Mouse (Mus musculus) kidney, embryonic 16.5 days (tissue): ENCODE results near the gene Fcho1. TPM values are rescaled to one million over a fixed set of nuclear protein-coding genes. Genes with fewer than 3 reads are reported as not detected.
A peak's percentile ranks its signal among the peaks of the same experiment; 100 is the strongest.
"Not testable (repeated sequence)": the region's sequence is repeated elsewhere in the genome, so short reads cannot be mapped to it uniquely, and the experiment has no call there.

Experiments used
- ATAC-seq: fragments of 200-750 bp; cut with Nextera tagmentation; 2 replicates; pipeline ENCODE4 v1.8.0; 2017; ENCODE audit warnings: moderate TSS enrichment; ENCODE audit not compliant: low FRiP score, low TSS enrichment
- H3K27ac ChIP-seq: fragments of 300-500 bp; sonication (generic); 2 replicates; pipeline ENCODE4 v1.5.1; 2014; ENCODE audit warnings: low read length
- H3K27me3 ChIP-seq: fragments of 300-500 bp; sonication (generic); 2 replicates; pipeline ENCODE4 v1.6.1; 2014; ENCODE audit warnings: low read length, control low read depth, mixed read lengths; ENCODE audit not compliant: insufficient read depth
- H3K36me3 ChIP-seq: fragments of 300-500 bp; sonication (generic); 2 replicates; pipeline ENCODE4 v1.6.1; 2014; ENCODE audit warnings: low read length, control low read depth, mixed read lengths; ENCODE audit not compliant: insufficient read depth
- H3K4me1 ChIP-seq: fragments of 300-500 bp; sonication (generic); 2 replicates; pipeline ENCODE4 v1.6.1; 2014; ENCODE audit warnings: low read length, control low read depth, mixed read lengths; ENCODE audit not compliant: insufficient read depth
- H3K4me2 ChIP-seq: fragments of 300-500 bp; sonication (generic); replicated peaks from 2 replicates; pipeline ENCODE4 v1.6.1; 2014; ENCODE audit warnings: low read depth, low read length
- H3K4me3 ChIP-seq: fragments of 300-500 bp; sonication (generic); 2 replicates; pipeline ENCODE4 v1.5.1; 2014; ENCODE audit warnings: mild to moderate bottlenecking, low read length
- H3K9ac ChIP-seq: fragments of 300-500 bp; sonication (generic); replicated peaks from 2 replicates; pipeline ENCODE4 v1.6.1; 2014; ENCODE audit warnings: low read length
- H3K9me3 ChIP-seq: fragments of 300-500 bp; sonication (generic); 2 replicates; pipeline ENCODE4 v1.6.1; 2016; ENCODE audit warnings: low read length, control low read depth
- WGBS: fragments of 180-500 bp; shearing (Covaris S2); extraction: QIAGEN DNeasy Blood & Tissue Kit; methylation state at CpG from one replicate; pipeline ENCODE4 v1.1.7; 2014; 5-methylcytosine and 5-hydroxymethylcytosine counted together
- polyA plus RNA-seq: library from polyadenylated mRNA; unstranded; fragments of >200 nt; fragmentation: Nextera tagmentation; extraction: Ambion mirVana; gene quantifications from 2 replicates; pipeline ENCODE4 v1.2.1, GENCODE M21; 2015

Fcho1 gene
- polyA plus RNA-seq, 1 experiment from 2014 or later = 8.7 TPM

DNA sequence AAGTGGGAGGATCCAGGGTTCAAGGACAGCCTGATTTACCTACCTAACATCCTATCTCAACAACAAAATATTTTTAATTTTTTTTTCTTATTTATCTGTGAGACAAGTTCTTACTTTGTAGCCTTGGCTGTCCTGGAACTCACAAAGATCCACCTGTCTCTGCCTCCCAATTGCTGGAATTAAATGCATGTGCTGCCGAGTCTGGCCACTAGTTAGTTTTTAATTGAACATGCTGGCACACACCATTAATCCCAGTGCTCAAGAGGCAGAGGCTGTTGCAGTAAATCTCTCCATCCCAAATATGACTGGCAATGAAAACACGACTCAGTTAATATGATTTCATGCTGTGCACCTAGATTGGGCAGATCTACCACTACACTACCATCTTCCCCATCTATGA lies 17.3 kb upstream of the Fcho1 start:
- H3K9me3 ChIP-seq = no peaks in the 10 kb centered on the region
- H3K9ac ChIP-seq = no peak overlapping the region
- H3K27me3 ChIP-seq = no peaks in the 10 kb centered on the region
- H3K4me3 ChIP-seq = no peak overlapping the region
- H3K27ac ChIP-seq = no peak overlapping the region
- H3K36me3 ChIP-seq = no peaks in the 10 kb centered on the region
- 54% methylated on average over 2 of the region's 2 CpGs for WGBS
- no peak overlapping the region for H3K4me2 ChIP-seq
- 0 out of 2 replicates have a peak, but pooled peaks cover 8% of the 10 kb centered on the region for H3K4me1 ChIP-seq
- ATAC-seq = no peak

DNA sequence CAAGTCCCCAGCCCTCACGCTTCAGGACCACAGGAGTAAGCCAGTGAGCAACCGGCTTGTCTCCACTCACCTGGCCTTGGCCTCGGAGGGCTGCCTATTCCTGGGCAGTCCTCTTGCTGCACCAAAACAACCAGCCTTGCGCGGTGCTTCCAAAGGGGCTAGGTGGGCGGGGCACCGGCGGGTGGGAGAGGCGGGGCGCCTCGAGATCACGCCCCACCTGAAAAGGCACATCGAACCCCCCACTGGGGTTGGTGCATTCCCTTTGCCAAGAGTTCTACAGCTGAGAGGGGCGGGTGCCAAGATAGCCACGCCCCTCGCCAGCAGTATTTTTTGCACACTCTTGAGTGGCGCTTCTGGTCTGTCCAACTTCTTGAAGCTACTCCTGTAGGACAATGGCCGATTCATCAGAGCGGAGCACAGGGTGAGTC lies 16.2 kb upstream of the Fcho1 start:
- peak; percentile 75 for ATAC-seq
- H3K9me3 ChIP-seq = no peaks in the 10 kb centered on the region
- no peak overlapping the region; the same call in 1 of the 2 replicates for H3K9ac ChIP-seq
- H3K36me3 ChIP-seq = no peaks in the 10 kb centered on the region
- no peaks in the 10 kb centered on the region for H3K27me3 ChIP-seq
- 6% methylated on average over 19 of the region's 19 CpGs for WGBS
- peak overlapping the region; percentile 27 for H3K4me3 ChIP-seq
- no peak overlapping the region for H3K27ac ChIP-seq
- 0 out of 2 replicates have a peak, but pooled peaks cover 8% of the 10 kb centered on the region for H3K4me1 ChIP-seq
- H3K4me2 ChIP-seq = peak overlapping the region; percentile 49

GRCm38 (mm10) chr8:71741226-71741625 lies 15.7 kb upstream of the Fcho1 start:
- peak overlapping the region; percentile 27 for H3K4me3 ChIP-seq
- no peaks in the 10 kb centered on the region for H3K9me3 ChIP-seq
- peak overlapping the region; percentile 49 for H3K4me2 ChIP-seq
- no peak overlapping the region; the same call in 1 of the 2 replicates for H3K9ac ChIP-seq
- H3K27ac ChIP-seq = no peak overlapping the region
- H3K36me3 ChIP-seq = no peaks in the 10 kb centered on the region
- no peak for ATAC-seq
- H3K27me3 ChIP-seq = no peaks in the 10 kb centered on the region
- 30% methylated on average over 3 of the region's 3 CpGs for WGBS
- 0 out of 2 replicates have a peak, but pooled peaks cover 8% of the 10 kb centered on the region for H3K4me1 ChIP-seq

DNA sequence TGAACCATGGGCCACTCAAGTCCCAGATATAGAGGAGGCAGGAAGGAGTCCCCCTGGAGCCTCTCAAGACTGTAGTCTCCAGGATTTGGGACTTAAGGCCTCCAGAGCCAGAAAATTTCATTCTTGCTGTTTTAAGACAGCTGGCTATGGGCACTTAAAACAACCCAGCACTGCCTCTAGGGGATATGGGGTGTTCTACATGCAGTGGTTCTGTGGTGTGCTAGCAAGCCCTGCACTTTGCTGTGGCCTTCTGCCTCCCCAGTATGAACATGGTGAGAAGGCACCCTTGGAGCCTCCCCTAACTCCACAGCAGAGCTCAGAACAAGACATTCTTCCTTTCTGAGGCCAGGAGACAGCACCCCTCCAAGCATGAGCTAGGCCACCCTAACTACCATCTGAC lies 12.8 kb upstream of the Fcho1 start:
- H3K27me3 ChIP-seq, H3K4me3 ChIP-seq, H3K36me3 ChIP-seq, H3K4me2 ChIP-seq, H3K9ac ChIP-seq, H3K27ac ChIP-seq, ATAC-seq, H3K9me3 ChIP-seq, H3K4me1 ChIP-seq: not testable (repeated sequence)

DNA sequence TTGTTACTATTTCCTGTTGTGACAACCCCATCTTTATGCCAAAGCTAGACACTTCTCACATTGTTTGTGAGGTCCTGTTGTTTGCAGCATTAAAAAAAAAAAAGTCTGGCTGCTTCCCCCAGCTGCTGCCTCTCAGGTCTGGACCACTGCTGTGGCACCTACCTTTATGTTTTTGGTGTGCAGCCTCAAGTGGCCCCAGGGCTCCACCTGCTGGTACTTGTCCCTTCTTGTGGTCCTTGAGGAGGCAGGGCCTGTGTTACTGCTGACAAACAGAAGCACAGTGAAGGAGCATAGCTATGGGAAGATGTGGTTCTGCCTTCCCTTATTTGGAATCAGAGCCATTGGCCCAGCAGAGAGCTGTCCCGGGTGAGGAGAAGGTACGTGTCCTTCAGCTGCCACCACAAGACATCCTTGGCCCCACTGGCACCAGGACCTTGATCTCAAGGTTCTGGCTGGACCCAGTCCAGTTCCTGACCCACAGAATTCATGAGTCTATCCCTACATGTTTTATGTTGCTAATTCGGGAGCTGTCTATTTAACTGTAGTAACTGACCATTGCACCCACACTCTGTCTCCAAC lies 6.2 kb upstream of the Fcho1 start:
- Histone ChIP-seq H3K36me3 (no peaks in the 10 kb centered on the region), H3K4me3 (no peak overlapping the region), H3K4me2 (no peak overlapping the region), H3K27ac (no peak overlapping the region), H3K9ac (no peak overlapping the region), H3K9me3 (no peaks in the 10 kb centered on the region), H3K4me1 (peaks cover 5% of the 10 kb centered on the region; the same call in 1 of the 2 replicates), H3K27me3 (peaks cover 3% of the 10 kb centered on the region; the same call in 1 of the 2 replicates)
- ATAC-seq = no peak
- WGBS = 50% methylated on average over 3 of the region's 3 CpGs

GRCm38 (mm10) chr8:71728826-71729620 lies 3.5 kb upstream of the Fcho1 start:
- H3K27me3 ChIP-seq = peaks cover 16% of the 10 kb centered on the region
- no peak overlapping the region for H3K9ac ChIP-seq
- H3K4me3 ChIP-seq = peak overlapping the region; percentile 30
- 5% methylated on average over 12 of the region's 16 CpGs for WGBS
- peak overlapping the region; percentile 54 for H3K4me2 ChIP-seq
- no peak overlapping the region for H3K27ac ChIP-seq
- peaks cover 10% of the 10 kb centered on the region for H3K4me1 ChIP-seq
- no peaks in the 10 kb centered on the region for H3K36me3 ChIP-seq
- H3K9me3 ChIP-seq = no peaks in the 10 kb centered on the region
- ATAC-seq = no peak

DNA sequence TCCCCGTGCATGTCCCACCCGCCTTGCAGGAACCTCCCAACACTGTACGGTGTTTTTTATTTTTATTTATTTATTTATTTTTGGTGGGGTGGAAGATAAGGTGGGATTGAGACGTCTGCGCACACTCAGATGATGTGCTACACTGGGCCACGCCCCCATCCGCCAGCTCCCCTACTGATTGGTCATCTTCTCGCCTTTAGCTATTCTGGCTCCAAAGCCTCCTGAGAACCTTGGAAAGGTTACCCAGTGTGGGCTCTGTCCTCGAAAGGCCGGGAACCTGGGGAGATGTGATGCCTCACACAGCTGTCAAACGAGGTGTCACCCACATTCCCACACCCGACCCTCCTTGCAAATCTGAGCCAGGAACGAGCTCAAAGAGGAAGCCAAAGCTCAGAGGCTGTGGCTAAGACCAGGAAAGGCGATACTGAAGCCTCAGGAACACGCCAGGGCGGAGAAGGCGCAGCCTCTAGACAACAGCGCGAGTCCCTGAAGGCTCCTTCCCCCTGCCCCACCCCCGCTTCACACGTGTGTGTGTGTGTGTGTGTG lies 2.8 kb upstream of the Fcho1 start:
- peaks cover 16% of the 10 kb centered on the region for H3K27me3 ChIP-seq
- H3K4me2 ChIP-seq = peak overlapping the region; percentile 54
- 0 out of 2 replicates have a peak overlapping the region, but pooled peaks have one; percentile 2 for H3K9ac ChIP-seq
- peak; percentile 41 for ATAC-seq
- H3K4me1 ChIP-seq = peaks cover 10% of the 10 kb centered on the region
- no peak overlapping the region for H3K27ac ChIP-seq
- H3K9me3 ChIP-seq = no peaks in the 10 kb centered on the region
- WGBS = 3% methylated on average over 21 of the region's 21 CpGs
- H3K36me3 ChIP-seq = no peaks in the 10 kb centered on the region
- H3K4me3 ChIP-seq = peak overlapping the region; percentile 30

DNA sequence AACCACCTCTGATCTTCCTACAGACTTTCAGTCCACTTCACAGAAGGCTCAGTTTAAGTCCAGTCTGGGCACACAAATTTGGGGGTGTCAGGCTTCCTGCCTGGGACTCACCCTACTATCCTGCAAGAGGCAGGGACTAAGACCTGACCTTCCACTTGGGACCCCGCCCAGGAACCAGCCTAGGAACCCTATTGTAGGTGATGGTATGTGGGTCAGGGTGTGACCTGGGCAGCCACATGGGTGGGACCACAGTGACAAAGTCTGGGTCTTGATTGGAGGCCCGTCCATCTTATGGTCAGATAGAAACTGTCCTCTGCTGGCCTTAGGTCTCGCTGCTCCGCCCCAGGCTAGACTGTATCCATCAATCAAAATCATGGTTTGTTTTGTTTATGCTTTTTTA lies 1.1 kb downstream of the Fcho1 start:
- Histone ChIP-seq H3K4me2 (no peak overlapping the region), H3K4me3 (no peak overlapping the region), H3K27ac (no peak overlapping the region), H3K9ac (no peak overlapping the region), H3K4me1 (peaks cover 10% of the 10 kb centered on the region), H3K27me3 (peaks cover 15% of the 10 kb centered on the region), H3K9me3 (no peaks in the 10 kb centered on the region), H3K36me3 (no peaks in the 10 kb centered on the region)
- WGBS = 54% methylated on average over 4 of the region's 4 CpGs
- no peak for ATAC-seq

DNA sequence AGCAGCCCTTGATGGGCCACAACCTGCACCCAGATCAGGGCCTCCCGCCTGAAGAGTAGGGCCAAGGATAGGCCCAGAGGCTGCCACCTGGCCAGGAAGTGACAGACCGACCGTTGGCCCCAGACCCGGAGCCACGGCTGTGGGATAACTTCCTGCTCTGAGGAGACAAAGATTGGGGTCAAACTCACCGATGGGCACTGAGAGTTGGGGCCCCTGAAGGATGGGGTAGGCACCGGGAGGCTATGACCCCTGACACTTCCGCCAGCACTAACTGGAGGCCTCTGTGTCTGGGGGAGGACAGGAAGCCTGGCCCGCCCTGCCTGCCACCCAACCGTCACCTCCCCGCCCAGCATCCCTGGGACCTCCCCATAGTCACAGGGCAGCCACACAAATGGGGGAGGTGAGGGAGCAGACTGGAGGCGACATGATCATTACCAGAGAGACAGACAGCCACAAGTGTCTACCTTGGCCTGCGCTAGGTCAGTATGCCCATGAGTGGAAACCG lies 2.4 kb downstream of the Fcho1 start:
- no peak overlapping the region for H3K9ac ChIP-seq
- no peak overlapping the region for H3K27ac ChIP-seq
- ATAC-seq = no peak
- no peaks in the 10 kb centered on the region for H3K36me3 ChIP-seq
- H3K4me1 ChIP-seq = peaks cover 5% of the 10 kb centered on the region
- peaks cover 13% of the 10 kb centered on the region for H3K27me3 ChIP-seq
- WGBS = 42% methylated on average over 14 of the region's 14 CpGs
- no peak overlapping the region for H3K4me2 ChIP-seq
- H3K4me3 ChIP-seq = no peak overlapping the region
- no peaks in the 10 kb centered on the region for H3K9me3 ChIP-seq
